Mouse (Mus musculus): ENCODE measurements around the gene Rxfp2. TPM values are rescaled to one million over a fixed set of nuclear protein-coding genes. Genes with fewer than 3 reads are reported as not detected.

Rxfp2 gene
- polyA plus RNA-seq (2015; fragmentation: Nextera tagmentation; extraction: Ambion mirVana) = 0.29 and 0.34 TPM in 2 replicates

GRCm38 (mm10) chr5:150018656-150019055 is at the start of gene Rxfp2:
TSS of gene Rxfp2 (plus strand) at chr5:150018675.
- Histone ChIP-seq H3K36me3 (ENCODE audit: control insufficient read depth, insufficient read depth, low read length) (no peaks in the 10 kb centered on the region), H3K9ac (ENCODE audit: low read length) (no peak within 1 kb of the TSS), H3K27me3 (ENCODE audit: control insufficient read depth, insufficient read depth, low read length) (no peaks in the 10 kb centered on the region), H3K27ac (ENCODE audit: low read length) (no peak within 1 kb of the TSS), H3K4me2 (ENCODE audit: low read depth, low read length) (no peak within 1 kb of the TSS), H3K4me3 (replicated peaks; ENCODE audit: low read length) (no peak within 1 kb of the TSS), H3K9me3 (replicated peaks; ENCODE audit: control insufficient read depth, low read length) (no peaks in the 10 kb centered on the region; the same call in 1 of the 2 replicates), H3K4me1 (ENCODE audit: control insufficient read depth, insufficient read depth, low read length) (0 out of 2 replicates have a peak, but pooled peaks cover 2% of the 10 kb centered on the region)
- WGBS = 57% methylated on average over 19 of the region's 19 CpGs
- ATAC-seq (ENCODE audit: insufficient read depth, low FRiP score) = no peak

- no peak for ATAC-seq (ENCODE audit: insufficient read depth, low FRiP score)
- H3K4me1 ChIP-seq (ENCODE audit: control insufficient read depth, insufficient read depth, low read length) = no peaks in the 10 kb centered on the region
- no peak overlapping the region for H3K9ac ChIP-seq (ENCODE audit: low read length)
- H3K27me3 ChIP-seq (ENCODE audit: control insufficient read depth, insufficient read depth, low read length) = no peaks in the 10 kb centered on the region
- H3K9me3 ChIP-seq (replicated peaks; ENCODE audit: control insufficient read depth, low read length) = no peaks in the 10 kb centered on the region
- WGBS = 84% methylated on average over 11 of the region's 11 CpGs
- H3K27ac ChIP-seq (ENCODE audit: low read length) = no peak overlapping the region
- H3K4me2 ChIP-seq (ENCODE audit: low read depth, low read length) = no peak overlapping the region
- no peaks in the 10 kb centered on the region for H3K36me3 ChIP-seq (ENCODE audit: control insufficient read depth, insufficient read depth, low read length)
- no peak overlapping the region for H3K4me3 ChIP-seq (replicated peaks; ENCODE audit: low read length)
These were observed 48.2 kb upstream of the Rxfp2 start for GRCm38 (mm10) chr5:149970261-149970660.

DNA sequence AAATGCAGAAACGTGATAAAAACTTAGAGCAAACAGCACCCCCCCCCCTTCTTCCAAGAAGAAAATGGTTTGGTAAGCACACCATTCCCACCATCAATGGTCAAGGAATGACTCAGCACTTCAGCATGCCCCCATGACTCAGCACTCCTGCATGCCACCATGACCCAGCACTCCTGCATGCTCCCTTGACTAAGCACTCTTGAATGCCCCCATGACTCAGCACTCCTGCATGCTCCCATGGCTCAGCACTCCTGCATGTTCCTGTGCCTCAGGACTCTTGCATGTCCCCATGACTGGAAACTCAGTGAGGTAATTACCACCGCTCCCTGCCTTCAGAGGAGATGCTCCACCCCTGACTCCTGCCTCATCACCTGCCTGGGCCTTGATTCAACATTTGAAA is 41.4 kb upstream of the Rxfp2 start:
- no peak overlapping the region for H3K9ac ChIP-seq (ENCODE audit: low read length)
- H3K27me3 ChIP-seq (ENCODE audit: control insufficient read depth, insufficient read depth, low read length) = no peaks in the 10 kb centered on the region
- ATAC-seq (ENCODE audit: insufficient read depth, low FRiP score) = no peak
- H3K4me3 ChIP-seq (replicated peaks; ENCODE audit: low read length) = no peak overlapping the region
- 82% methylated on average over 2 of the region's 2 CpGs for WGBS
- no peaks in the 10 kb centered on the region for H3K36me3 ChIP-seq (ENCODE audit: control insufficient read depth, insufficient read depth, low read length)
- no peak overlapping the region for H3K27ac ChIP-seq (ENCODE audit: low read length)
- H3K9me3 ChIP-seq (replicated peaks; ENCODE audit: control insufficient read depth, low read length) = no peaks in the 10 kb centered on the region; the same call in 1 of the 2 replicates
- no peak overlapping the region for H3K4me2 ChIP-seq (ENCODE audit: low read depth, low read length)
- H3K4me1 ChIP-seq (ENCODE audit: control insufficient read depth, insufficient read depth, low read length) = no peaks in the 10 kb centered on the region

DNA sequence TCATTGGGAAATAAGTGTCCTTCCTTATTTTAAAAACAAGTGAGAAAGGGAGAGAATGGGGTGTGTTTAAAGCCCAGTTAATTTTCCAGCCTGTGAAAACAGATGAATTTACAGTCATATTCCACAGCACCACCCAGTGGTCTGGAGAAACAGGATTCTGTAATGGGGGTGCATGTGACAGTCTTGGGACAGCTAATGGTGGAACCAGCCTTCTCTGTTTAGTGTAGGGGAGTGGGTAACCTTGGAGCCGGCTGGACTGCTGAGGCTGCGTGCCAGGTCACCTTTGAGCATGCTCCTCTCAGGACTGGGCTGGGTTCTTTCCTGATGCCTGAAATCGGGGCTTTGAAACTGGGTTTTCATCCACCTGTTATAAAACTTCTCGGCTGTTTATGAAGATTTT is 34.9 kb upstream of the Rxfp2 start:
- H3K4me3 ChIP-seq (replicated peaks; ENCODE audit: low read length) = no peak overlapping the region
- ATAC-seq (ENCODE audit: insufficient read depth, low FRiP score) = no peak
- no peak overlapping the region for H3K27ac ChIP-seq (ENCODE audit: low read length)
- no peaks in the 10 kb centered on the region for H3K27me3 ChIP-seq (ENCODE audit: control insufficient read depth, insufficient read depth, low read length)
- no peak overlapping the region for H3K9ac ChIP-seq (ENCODE audit: low read length)
- WGBS = 75% methylated on average over 4 of the region's 4 CpGs
- H3K4me1 ChIP-seq (ENCODE audit: control insufficient read depth, insufficient read depth, low read length) = no peaks in the 10 kb centered on the region
- H3K9me3 ChIP-seq (replicated peaks; ENCODE audit: control insufficient read depth, low read length) = no peaks in the 10 kb centered on the region
- no peaks in the 10 kb centered on the region for H3K36me3 ChIP-seq (ENCODE audit: control insufficient read depth, insufficient read depth, low read length)
- no peak overlapping the region for H3K4me2 ChIP-seq (ENCODE audit: low read depth, low read length)

DNA sequence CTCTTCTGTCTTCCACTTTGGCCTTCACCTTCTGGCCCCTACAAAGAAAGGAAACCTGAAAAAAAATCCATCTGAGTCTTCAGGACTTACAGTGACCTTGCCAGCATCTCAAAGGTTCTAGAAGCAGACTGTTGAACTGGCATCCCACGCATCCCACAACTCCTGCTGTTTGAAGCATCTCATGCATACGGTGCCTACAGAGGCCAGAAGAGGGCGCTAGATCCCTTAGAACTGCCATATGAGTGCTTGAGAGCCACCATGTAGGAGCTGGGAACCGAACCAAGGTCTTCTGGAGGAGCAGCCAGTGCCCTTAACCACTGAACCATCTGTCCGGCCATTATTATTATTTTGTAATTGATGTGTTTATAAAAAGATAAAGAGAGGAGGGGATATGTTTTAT is 23.9 kb upstream of the Rxfp2 start:
- Histone ChIP-seq H3K27me3 (ENCODE audit: control insufficient read depth, insufficient read depth, low read length) (no peaks in the 10 kb centered on the region), H3K4me2 (ENCODE audit: low read depth, low read length) (no peak overlapping the region), H3K9me3 (replicated peaks; ENCODE audit: control insufficient read depth, low read length) (peaks cover 5% of the 10 kb centered on the region; the same call in 1 of the 2 replicates), H3K27ac (ENCODE audit: low read length) (no peak overlapping the region), H3K36me3 (ENCODE audit: control insufficient read depth, insufficient read depth, low read length) (no peaks in the 10 kb centered on the region), H3K4me1 (ENCODE audit: control insufficient read depth, insufficient read depth, low read length) (no peaks in the 10 kb centered on the region), H3K9ac (ENCODE audit: low read length) (no peak overlapping the region), H3K4me3 (replicated peaks; ENCODE audit: low read length) (no peak overlapping the region)
- WGBS = 75% methylated on average over 5 of the region's 5 CpGs
- no peak for ATAC-seq (ENCODE audit: insufficient read depth, low FRiP score)

DNA sequence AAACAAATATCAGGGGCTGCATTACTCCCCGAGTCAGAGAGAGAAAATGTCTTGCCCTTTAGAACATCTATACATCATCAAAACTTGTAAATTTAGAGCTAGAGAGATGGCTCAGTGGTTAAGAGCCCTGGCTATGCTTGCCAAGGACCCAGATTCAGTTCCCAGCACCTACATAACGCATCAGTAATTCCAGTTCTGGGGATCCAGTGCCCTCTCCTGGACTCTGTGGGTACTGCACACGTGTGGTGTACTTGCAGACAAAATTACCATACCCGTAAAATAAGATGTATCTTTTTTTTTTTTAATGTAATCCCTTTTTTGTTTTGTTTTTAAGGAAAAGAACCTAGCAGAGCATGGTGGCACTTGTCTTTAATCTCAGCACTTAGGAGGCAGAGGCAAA is 21.9 kb upstream of the Rxfp2 start:
- H3K9me3 ChIP-seq (replicated peaks; ENCODE audit: control insufficient read depth, low read length) = peaks cover 5% of the 10 kb centered on the region; the same call in 1 of the 2 replicates
- no peak for ATAC-seq (ENCODE audit: insufficient read depth, low FRiP score)
- H3K27ac ChIP-seq (ENCODE audit: low read length) = no peak overlapping the region
- no peaks in the 10 kb centered on the region for H3K27me3 ChIP-seq (ENCODE audit: control insufficient read depth, insufficient read depth, low read length)
- WGBS = 91% methylated on average over 4 of the region's 4 CpGs
- H3K4me2 ChIP-seq (ENCODE audit: low read depth, low read length) = no peak overlapping the region
- H3K9ac ChIP-seq (ENCODE audit: low read length) = no peak overlapping the region
- H3K36me3 ChIP-seq (ENCODE audit: control insufficient read depth, insufficient read depth, low read length) = no peaks in the 10 kb centered on the region
- H3K4me3 ChIP-seq (replicated peaks; ENCODE audit: low read length) = no peak overlapping the region
- no peaks in the 10 kb centered on the region for H3K4me1 ChIP-seq (ENCODE audit: control insufficient read depth, insufficient read depth, low read length)

- no peak overlapping the region for H3K27ac ChIP-seq (ENCODE audit: low read length)
- H3K27me3 ChIP-seq (ENCODE audit: control insufficient read depth, insufficient read depth, low read length) = no peaks in the 10 kb centered on the region
- H3K36me3 ChIP-seq (ENCODE audit: control insufficient read depth, insufficient read depth, low read length) = no peaks in the 10 kb centered on the region
- ATAC-seq (ENCODE audit: insufficient read depth, low FRiP score) = no peak
- peaks cover 5% of the 10 kb centered on the region; the same call in 1 of the 2 replicates for H3K9me3 ChIP-seq (replicated peaks; ENCODE audit: control insufficient read depth, low read length)
- WGBS = 64% methylated on average over 22 of the region's 22 CpGs
- H3K4me2 ChIP-seq (ENCODE audit: low read depth, low read length) = 0 out of 2 replicates have a peak overlapping the region, but pooled peaks have one; percentile 2
- H3K9ac ChIP-seq (ENCODE audit: low read length) = no peak overlapping the region
- H3K4me3 ChIP-seq (replicated peaks; ENCODE audit: low read length) = no peak overlapping the region
- no peaks in the 10 kb centered on the region for H3K4me1 ChIP-seq (ENCODE audit: control insufficient read depth, insufficient read depth, low read length)
These were observed 21.0 kb upstream of the Rxfp2 start for GRCm38 (mm10) chr5:149997321-149998034.

GRCm38 (mm10) chr5:149998311-149998710 is 20.2 kb upstream of the Rxfp2 start:
- no peak overlapping the region for H3K27ac ChIP-seq (ENCODE audit: low read length)
- no peak for ATAC-seq (ENCODE audit: insufficient read depth, low FRiP score)
- H3K36me3 ChIP-seq (ENCODE audit: control insufficient read depth, insufficient read depth, low read length) = no peaks in the 10 kb centered on the region
- H3K4me2 ChIP-seq (ENCODE audit: low read depth, low read length) = no peak overlapping the region
- H3K9ac ChIP-seq (ENCODE audit: low read length) = no peak overlapping the region
- no peak overlapping the region for H3K4me3 ChIP-seq (replicated peaks; ENCODE audit: low read length)
- WGBS = 63% methylated on average over 7 of the region's 7 CpGs
- H3K4me1 ChIP-seq (ENCODE audit: control insufficient read depth, insufficient read depth, low read length) = no peaks in the 10 kb centered on the region
- H3K9me3 ChIP-seq (replicated peaks; ENCODE audit: control insufficient read depth, low read length) = peaks cover 5% of the 10 kb centered on the region; the same call in 1 of the 2 replicates
- no peaks in the 10 kb centered on the region for H3K27me3 ChIP-seq (ENCODE audit: control insufficient read depth, insufficient read depth, low read length)

DNA sequence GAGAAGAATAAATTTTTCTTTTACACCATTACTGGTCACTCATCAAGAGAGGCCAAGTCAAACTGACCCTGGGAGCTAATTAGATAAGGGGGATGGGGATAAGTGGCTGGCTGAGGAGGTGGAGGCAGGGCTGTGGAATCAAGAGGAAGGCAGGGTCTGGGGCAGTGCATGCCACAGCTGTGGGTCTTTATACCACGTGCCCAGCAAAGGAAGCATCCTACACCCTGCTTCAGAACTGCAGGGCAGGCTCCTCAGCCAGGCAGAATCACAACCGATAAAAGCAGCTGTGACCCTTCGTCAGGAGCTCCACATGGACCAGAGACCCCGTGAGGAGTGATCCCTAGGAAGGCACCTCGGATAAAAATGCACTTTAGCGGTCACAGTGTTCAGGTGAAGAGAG is 13.1 kb upstream of the Rxfp2 start:
- Histone ChIP-seq H3K4me2 (ENCODE audit: low read depth, low read length) (peak overlapping the region; percentile 11; the same call in 1 of the 2 replicates), H3K9me3 (replicated peaks; ENCODE audit: control insufficient read depth, low read length) (no peaks in the 10 kb centered on the region), H3K27me3 (ENCODE audit: control insufficient read depth, insufficient read depth, low read length) (no peaks in the 10 kb centered on the region), H3K27ac (ENCODE audit: low read length) (no peak overlapping the region), H3K4me1 (ENCODE audit: control insufficient read depth, insufficient read depth, low read length) (no peaks in the 10 kb centered on the region), H3K36me3 (ENCODE audit: control insufficient read depth, insufficient read depth, low read length) (no peaks in the 10 kb centered on the region), H3K4me3 (replicated peaks; ENCODE audit: low read length) (no peak overlapping the region), H3K9ac (ENCODE audit: low read length) (no peak overlapping the region)
- 36% methylated on average over 6 of the region's 6 CpGs for WGBS
- no peak for ATAC-seq (ENCODE audit: insufficient read depth, low FRiP score)

Data from stomach, embryonic 16.5 days (tissue).